Mouse (Mus musculus) kidney, embryonic 14.5 days (tissue): ENCODE measurements around the gene Sobp. TPM values are rescaled to one million over a fixed set of nuclear protein-coding genes. Genes with fewer than 3 reads are reported as not detected.

Source experiments
- ATAC-seq: fragments of 200-750 bp; cut with Nextera tagmentation; 2 replicates; pipeline ENCODE4 v1.8.0; 2017; ENCODE audit warnings: moderate number of reproducible peaks, mild to moderate bottlenecking, moderate TSS enrichment, moderate library complexity; ENCODE audit not compliant: low FRiP score, low TSS enrichment
- H3K27ac ChIP-seq: fragments of 300-500 bp; sonication (generic); 2 replicates; pipeline ENCODE4 v1.5.1; 2014; ENCODE audit warnings: low read depth, mild to moderate bottlenecking, low read length, moderate library complexity, mixed read lengths
- H3K27me3 ChIP-seq: fragments of 300-500 bp; sonication (generic); 2 replicates; pipeline ENCODE4 v1.6.1; 2014; ENCODE audit warnings: mild to moderate bottlenecking, low read length; ENCODE audit not compliant: control insufficient read depth, insufficient read depth
- H3K36me3 ChIP-seq: fragments of 300-500 bp; sonication (generic); 2 replicates; pipeline ENCODE4 v1.6.1; 2014; ENCODE audit warnings: low read length, mixed read lengths; ENCODE audit not compliant: control insufficient read depth, insufficient read depth
- H3K4me1 ChIP-seq: fragments of 300-500 bp; sonication (generic); 2 replicates; pipeline ENCODE4 v1.6.1; 2014; ENCODE audit warnings: low read length, mixed read lengths; ENCODE audit not compliant: control insufficient read depth, insufficient read depth
- H3K4me2 ChIP-seq: fragments of 300-500 bp; sonication (generic); replicated peaks from 2 replicates; pipeline ENCODE4 v1.6.1; 2014; ENCODE audit warnings: low read depth, mild to moderate bottlenecking, low read length
- H3K4me3 ChIP-seq: fragments of 300-500 bp; sonication (generic); 2 replicates; pipeline ENCODE4 v1.5.1; 2014; ENCODE audit warnings: mild to moderate bottlenecking, low read length
- H3K9ac ChIP-seq: fragments of 300-500 bp; sonication (generic); 2 replicates; pipeline ENCODE4 v1.6.1; 2014; ENCODE audit warnings: low read depth, mild to moderate bottlenecking, low read length, moderate library complexity
- H3K9me3 ChIP-seq: fragments of 300-500 bp; sonication (generic); 2 replicates; pipeline ENCODE4 v1.6.1; 2016; ENCODE audit warnings: low read length; ENCODE audit not compliant: control insufficient read depth
- WGBS: fragments of 180-500 bp; shearing (Covaris S2); extraction: QIAGEN DNeasy Blood & Tissue Kit; methylation state at CpG from one replicate; pipeline ENCODE4 v1.1.7; 2014; 5-methylcytosine and 5-hydroxymethylcytosine counted together
- polyA plus RNA-seq: library from polyadenylated mRNA; unstranded; fragments of >200 nt; fragmentation: Nextera tagmentation; extraction: Ambion mirVana; gene quantifications from 2 replicates; pipeline ENCODE4 v1.2.1, GENCODE M21; 2014

Sobp gene
- polyA plus RNA-seq, 1 experiment from 2014 or later = 4.0 TPM

- WGBS = 32% methylated on average over 18 of the region's 18 CpGs
- H3K4me3 ChIP-seq = no peak overlapping the region
- no peaks in the 10 kb centered on the region for H3K9me3 ChIP-seq
- 0 out of 2 replicates have a peak, but pooled peaks cover 2% of the 10 kb centered on the region for H3K27me3 ChIP-seq
- H3K4me2 ChIP-seq = peak overlapping the region; percentile 31; the same call in 1 of the 2 replicates
- H3K36me3 ChIP-seq = no peaks in the 10 kb centered on the region
- H3K9ac ChIP-seq = no peak overlapping the region
- 0 out of 2 replicates have a peak, but pooled peaks cover 16% of the 10 kb centered on the region for H3K4me1 ChIP-seq
- ATAC-seq = peak; percentile 79
- H3K27ac ChIP-seq = no peak overlapping the region
These were observed 201.7 kb downstream of the Sobp start for GRCm38 (mm10) chr10:42972504-42973172.

GRCm38 (mm10) chr10:42968332-42968731 is 206.0 kb downstream of the Sobp start:
- no peaks in the 10 kb centered on the region for H3K9me3 ChIP-seq
- no peak overlapping the region for H3K27ac ChIP-seq
- WGBS = 23% methylated on average over 2 of the region's 2 CpGs
- no peak overlapping the region for H3K4me3 ChIP-seq
- H3K4me1 ChIP-seq = 0 out of 2 replicates have a peak, but pooled peaks cover 10% of the 10 kb centered on the region
- no peak for ATAC-seq
- H3K4me2 ChIP-seq = no peak overlapping the region
- H3K9ac ChIP-seq = no peak overlapping the region
- H3K36me3 ChIP-seq = no peaks in the 10 kb centered on the region
- 0 out of 2 replicates have a peak, but pooled peaks cover 2% of the 10 kb centered on the region for H3K27me3 ChIP-seq

- WGBS = 89% methylated on average over 2 of the region's 2 CpGs
- no peak for ATAC-seq
These were observed 211.3 kb downstream of the Sobp start for GRCm38 (mm10) chr10:42963061-42963460.

GRCm38 (mm10) chr10:42962655-42963054 is 211.7 kb downstream of the Sobp start:
- Histone ChIP-seq H3K9ac (no peak overlapping the region), H3K27ac (no peak overlapping the region), H3K36me3 (no peaks in the 10 kb centered on the region), H3K27me3 (peaks cover 7% of the 10 kb centered on the region; the same call in 1 of the 2 replicates), H3K4me2 (no peak overlapping the region), H3K4me1 (peaks cover 3% of the 10 kb centered on the region; the same call in 1 of the 2 replicates), H3K9me3 (no peaks in the 10 kb centered on the region), H3K4me3 (no peak overlapping the region)
- 91% methylated on average over 13 of the region's 13 CpGs for WGBS
- ATAC-seq = no peak

More at GRCm38 (mm10) chr10:42963061-42963460, 211.3 kb downstream of the Sobp start:
- Histone ChIP-seq H3K4me1 (peaks cover 3% of the 10 kb centered on the region; the same call in 1 of the 2 replicates), H3K9me3 (no peaks in the 10 kb centered on the region), H3K27ac (no peak overlapping the region), H3K9ac (no peak overlapping the region), H3K36me3 (no peaks in the 10 kb centered on the region), H3K27me3 (peaks cover 7% of the 10 kb centered on the region; the same call in 1 of the 2 replicates), H3K4me3 (no peak overlapping the region), H3K4me2 (no peak overlapping the region)

- no peaks in the 10 kb centered on the region for H3K9me3 ChIP-seq
- peaks cover 3% of the 10 kb centered on the region; the same call in 1 of the 2 replicates for H3K4me1 ChIP-seq
- no peak overlapping the region; the same call in 1 of the 2 replicates for H3K27ac ChIP-seq
- no peak overlapping the region for H3K9ac ChIP-seq
- H3K27me3 ChIP-seq = peaks cover 7% of the 10 kb centered on the region; the same call in 1 of the 2 replicates
- H3K36me3 ChIP-seq = no peaks in the 10 kb centered on the region
- no peak overlapping the region for H3K4me2 ChIP-seq
- peak; percentile 48; the same call in 1 of the 2 replicates for ATAC-seq
- H3K4me3 ChIP-seq = no peak overlapping the region
- 81% methylated on average over 6 of the region's 6 CpGs for WGBS
These were observed 212.1 kb downstream of the Sobp start for GRCm38 (mm10) chr10:42962181-42962601.

- Histone ChIP-seq H3K4me2 (no peak overlapping the region), H3K27ac (peak overlapping the region; percentile 37; the same call in 1 of the 2 replicates), H3K9me3 (no peaks in the 10 kb centered on the region), H3K4me3 (no peak overlapping the region), H3K27me3 (peaks cover 7% of the 10 kb centered on the region; the same call in 1 of the 2 replicates), H3K9ac (no peak overlapping the region), H3K36me3 (no peaks in the 10 kb centered on the region), H3K4me1 (peaks cover 3% of the 10 kb centered on the region; the same call in 1 of the 2 replicates)
- WGBS = 74% methylated on average over 6 of the region's 6 CpGs
- ATAC-seq = no peak
These were observed 212.6 kb downstream of the Sobp start for GRCm38 (mm10) chr10:42961771-42962170.

- peaks cover 10% of the 10 kb centered on the region; the same call in 1 of the 2 replicates for H3K27me3 ChIP-seq
- no peak; the same call in 1 of the 2 replicates for ATAC-seq
- no peaks in the 10 kb centered on the region for H3K9me3 ChIP-seq
- H3K36me3 ChIP-seq = no peaks in the 10 kb centered on the region
- H3K4me1 ChIP-seq = peaks cover 3% of the 10 kb centered on the region; the same call in 1 of the 2 replicates
- no peak overlapping the region for H3K9ac ChIP-seq
- WGBS = 52% methylated on average over 4 of the region's 4 CpGs
- H3K27ac ChIP-seq = no peak overlapping the region
- H3K4me2 ChIP-seq = peak overlapping the region; percentile 43
- H3K4me3 ChIP-seq = peak overlapping the region; percentile 35; the same call in 1 of the 2 replicates
These were observed 215.6 kb downstream of the Sobp start for GRCm38 (mm10) chr10:42958686-42959085.

- Histone ChIP-seq H3K4me2 (peak overlapping the region; percentile 43), H3K4me1 (peaks cover 3% of the 10 kb centered on the region; the same call in 1 of the 2 replicates), H3K27me3 (peaks cover 10% of the 10 kb centered on the region; the same call in 1 of the 2 replicates), H3K9ac (peak overlapping the region; percentile 50; the same call in 1 of the 2 replicates), H3K9me3 (no peaks in the 10 kb centered on the region), H3K4me3 (peak overlapping the region; percentile 35), H3K27ac (no peak overlapping the region), H3K36me3 (no peaks in the 10 kb centered on the region)
- WGBS = 7% methylated on average over 21 of the region's 21 CpGs
- peak; percentile 71; the same call in 1 of the 2 replicates for ATAC-seq
These were observed 216.3 kb downstream of the Sobp start for GRCm38 (mm10) chr10:42957881-42958651.
